Mouse (Mus musculus) CH12.LX (cell line): ENCODE measurements at regions not wholly inside any gene's neighbourhood (a gene's known extent, or its start where the extent isn't known, plus 50 kb on each side); places are given as distances from the start of the nearest gene placed in this dataset.

Source experiments
- CHD1 ChIP-seq: IDR thresholded peaks from 2 replicates; pipeline ENCODE4 v1.6.1; 2012; ENCODE audit warnings: low read depth, low read length, improper control_type of control experiment, inconsistent platforms
- CTCF ChIP-seq, 2 experiments: IDR thresholded peaks in 1 of 2; conservative IDR thresholded peaks in 1 of 2; 2 replicates each; pipeline ENCODE4 v1.5.1; 2011 to 2012; ENCODE audit warnings: low read depth in 2 of 2, low read length in 2 of 2, improper control_type of control experiment in 1 of 2, inconsistent platforms in 1 of 2, mild to moderate bottlenecking in 1 of 2, moderate library complexity in 1 of 2
- E2F4 ChIP-seq: IDR thresholded peaks from 2 replicates; pipeline ENCODE4 v1.6.1; 2011; ENCODE audit warnings: low read depth, low read length, improper control_type of control experiment; ENCODE audit not compliant: insufficient replicate concordance
- EP300 ChIP-seq: IDR thresholded peaks from 2 replicates; pipeline ENCODE4 v1.6.1; 2011; ENCODE audit warnings: low read length, improper control_type of control experiment
- GABPA ChIP-seq: IDR thresholded peaks from 2 replicates; pipeline ENCODE4 v1.6.1; 2012; ENCODE audit warnings: low read depth, low read length, improper control_type of control experiment, inconsistent platforms; ENCODE audit not compliant: insufficient replicate concordance
- HCFC1 ChIP-seq: IDR thresholded peaks from 2 replicates; pipeline ENCODE4 v1.6.1; 2012; ENCODE audit warnings: low read depth, mild to moderate bottlenecking, inconsistent platforms, low read length, improper control_type of control experiment
- MAX ChIP-seq: IDR thresholded peaks from 2 replicates; pipeline ENCODE4 v1.6.1; 2011; ENCODE audit warnings: low read length, improper control_type of control experiment
- POLR2A ChIP-seq: IDR thresholded peaks from 2 replicates; pipeline ENCODE4 v1.6.1; 2011; ENCODE audit warnings: low read depth, mild to moderate bottlenecking, improper control_type of control experiment, low read length
- SIN3A ChIP-seq: IDR thresholded peaks from 2 replicates; pipeline ENCODE4 v1.6.1; 2012; ENCODE audit warnings: low read length, improper control_type of control experiment, inconsistent platforms
- SMC3 ChIP-seq: IDR thresholded peaks from 2 replicates; pipeline ENCODE4 v1.6.1; 2011; ENCODE audit warnings: low read depth, low read length, improper control_type of control experiment
- TCF12 ChIP-seq: IDR thresholded peaks from 2 replicates; pipeline ENCODE4 v1.6.1; 2014; ENCODE audit warnings: low read depth, mild to moderate bottlenecking, inconsistent platforms, low read length, improper control_type of control experiment
- UBTF ChIP-seq: IDR thresholded peaks from 2 replicates; pipeline ENCODE4 v1.6.1; 2012; ENCODE audit warnings: low read depth, mild to moderate bottlenecking, inconsistent platforms, low read length, improper control_type of control experiment, moderate library complexity
- USF1 ChIP-seq: IDR thresholded peaks from 2 replicates; pipeline ENCODE4 v1.6.1; 2014; ENCODE audit warnings: low read depth, mild to moderate bottlenecking, inconsistent platforms, low read length, improper control_type of control experiment
- ZNF384 ChIP-seq: IDR thresholded peaks from 2 replicates; pipeline ENCODE4 v1.6.1; 2012; ENCODE audit warnings: low read depth, low read length, improper control_type of control experiment, inconsistent platforms

- no peak for TF ChIP-seq ZNF384
- no peak for TF ChIP-seq EP300
- no peak for TF ChIP-seq POLR2A
- no peak for TF ChIP-seq CTCF (conservative IDR thresholded peaks at IDR 0.05 in 1 of 2, IDR thresholded peaks at IDR 0.05 in 1 of 2; ENCODE audit: low read depth in 2 of 2, low read length in 2 of 2)
- TF ChIP-seq GABPA = no peak
- no peak for TF ChIP-seq SMC3
- TF ChIP-seq TCF12 = no peak
- no peak for TF ChIP-seq HCFC1
- TF ChIP-seq USF1 = no peak
- no peak for TF ChIP-seq UBTF
- no peak for TF ChIP-seq E2F4
- no peak for TF ChIP-seq CHD1
- TF ChIP-seq SIN3A = no peak
- no peak for TF ChIP-seq MAX
Measured at GRCm38 (mm10) chr16:31580779-31581178, 82.5 kb upstream of the Dlg1 start.
